Mouse (Mus musculus): ENCODE data around the gene Lgalsl. TPM values are rescaled to one million over a fixed set of nuclear protein-coding genes. Genes with fewer than 3 reads are reported as not detected.

The Lgalsl gene
- polyA plus RNA-seq, 1 experiment from 2014 or later: 38.8 TPM

- Histone ChIP-seq H3K27ac (replicated peaks; ENCODE audit: low read depth, low read length) (no peak overlapping the region), H3K4me3 (ENCODE audit: low read depth, low read length) (no peak overlapping the region), H3K9ac (replicated peaks; ENCODE audit: low read length) (no peak overlapping the region), H3K4me1 (ENCODE audit: control insufficient read depth, insufficient read depth, low read length) (no peaks in the 10 kb centered on the region), H3K9me3 (replicated peaks; ENCODE audit: control insufficient read depth, low read length) (no peaks in the 10 kb centered on the region), H3K4me2 (ENCODE audit: low read depth, low read length) (no peak overlapping the region), H3K27me3 (ENCODE audit: control insufficient read depth, insufficient read depth, low read length) (no peaks in the 10 kb centered on the region), H3K36me3 (replicated peaks; ENCODE audit: control insufficient read depth, insufficient read depth, low read depth, low read length) (no peaks in the 10 kb centered on the region)
- WGBS: 83% methylated on average over 6 of the region's 6 CpGs
- ATAC-seq (replicated peaks; ENCODE audit: insufficient number of reproducible peaks, low FRiP score, low TSS enrichment, low read depth) (no peak), DNase-seq (ENCODE audit: low spot score) (no peak)
Measured at GRCm38 (mm10) chr11:20813901-20814523, 16.8 kb downstream of the Lgalsl start.

GRCm38 (mm10) chr11:20812153-20812887 is 18.5 kb downstream of the Lgalsl start:
- H3K4me1 ChIP-seq (ENCODE audit: control insufficient read depth, insufficient read depth, low read length): no peaks in the 10 kb centered on the region
- no peaks in the 10 kb centered on the region for H3K9me3 ChIP-seq (replicated peaks; ENCODE audit: control insufficient read depth, low read length)
- no peak overlapping the region for H3K4me2 ChIP-seq (ENCODE audit: low read depth, low read length)
- DNase-seq (ENCODE audit: low spot score) (no peak), ATAC-seq (replicated peaks; ENCODE audit: insufficient number of reproducible peaks, low FRiP score, low TSS enrichment, low read depth) (peak; percentile 75; the same call in 1 of the 2 replicates)
- H3K9ac ChIP-seq (replicated peaks; ENCODE audit: low read length): no peak overlapping the region
- no peak overlapping the region for H3K27ac ChIP-seq (replicated peaks; ENCODE audit: low read depth, low read length)
- WGBS: 60% methylated on average over 5 of the region's 5 CpGs
- H3K36me3 ChIP-seq (replicated peaks; ENCODE audit: control insufficient read depth, insufficient read depth, low read depth, low read length): no peaks in the 10 kb centered on the region
- H3K27me3 ChIP-seq (ENCODE audit: control insufficient read depth, insufficient read depth, low read length): no peaks in the 10 kb centered on the region
- no peak overlapping the region for H3K4me3 ChIP-seq (ENCODE audit: low read depth, low read length)

- Histone ChIP-seq H3K4me3 (ENCODE audit: low read depth, low read length) (no peak overlapping the region), H3K4me2 (ENCODE audit: low read depth, low read length) (no peak overlapping the region), H3K4me1 (ENCODE audit: control insufficient read depth, insufficient read depth, low read length) (no peaks in the 10 kb centered on the region), H3K27me3 (ENCODE audit: control insufficient read depth, insufficient read depth, low read length) (no peaks in the 10 kb centered on the region), H3K27ac (replicated peaks; ENCODE audit: low read depth, low read length) (no peak overlapping the region), H3K9ac (replicated peaks; ENCODE audit: low read length) (no peak overlapping the region), H3K9me3 (replicated peaks; ENCODE audit: control insufficient read depth, low read length) (no peaks in the 10 kb centered on the region), H3K36me3 (replicated peaks; ENCODE audit: control insufficient read depth, insufficient read depth, low read depth, low read length) (no peaks in the 10 kb centered on the region)
- DNase-seq (ENCODE audit: low spot score) (no peak), ATAC-seq (replicated peaks; ENCODE audit: insufficient number of reproducible peaks, low FRiP score, low TSS enrichment, low read depth) (no peak)
- 72% methylated on average over 5 of the region's 5 CpGs for WGBS
Measured at GRCm38 (mm10) chr11:20806659-20807058, 24.2 kb downstream of the Lgalsl start.

- Histone ChIP-seq H3K4me3 (ENCODE audit: low read depth, low read length) (no peak overlapping the region), H3K27me3 (ENCODE audit: control insufficient read depth, insufficient read depth, low read length) (no peaks in the 10 kb centered on the region), H3K9me3 (replicated peaks; ENCODE audit: control insufficient read depth, low read length) (no peaks in the 10 kb centered on the region), H3K4me2 (ENCODE audit: low read depth, low read length) (no peak overlapping the region), H3K36me3 (replicated peaks; ENCODE audit: control insufficient read depth, insufficient read depth, low read depth, low read length) (no peaks in the 10 kb centered on the region), H3K4me1 (ENCODE audit: control insufficient read depth, insufficient read depth, low read length) (no peaks in the 10 kb centered on the region), H3K9ac (replicated peaks; ENCODE audit: low read length) (no peak overlapping the region), H3K27ac (replicated peaks; ENCODE audit: low read depth, low read length) (no peak overlapping the region)
- DNase-seq (ENCODE audit: low spot score) (no peak), ATAC-seq (replicated peaks; ENCODE audit: insufficient number of reproducible peaks, low FRiP score, low TSS enrichment, low read depth) (no peak)
- 53% methylated on average over 4 of the region's 4 CpGs for WGBS
Measured at GRCm38 (mm10) chr11:20805604-20806249, 25.1 kb downstream of the Lgalsl start.

GRCm38 (mm10) chr11:20804416-20804815 is 26.4 kb downstream of the Lgalsl start:
- Histone ChIP-seq H3K27me3 (ENCODE audit: control insufficient read depth, insufficient read depth, low read length) (no peaks in the 10 kb centered on the region), H3K36me3 (replicated peaks; ENCODE audit: control insufficient read depth, insufficient read depth, low read depth, low read length) (no peaks in the 10 kb centered on the region), H3K4me2 (ENCODE audit: low read depth, low read length) (no peak overlapping the region), H3K9me3 (replicated peaks; ENCODE audit: control insufficient read depth, low read length) (no peaks in the 10 kb centered on the region), H3K4me3 (ENCODE audit: low read depth, low read length) (no peak overlapping the region), H3K27ac (replicated peaks; ENCODE audit: low read depth, low read length) (no peak overlapping the region), H3K9ac (replicated peaks; ENCODE audit: low read length) (no peak overlapping the region), H3K4me1 (ENCODE audit: control insufficient read depth, insufficient read depth, low read length) (no peaks in the 10 kb centered on the region)
- DNase-seq (ENCODE audit: low spot score) (no peak), ATAC-seq (replicated peaks; ENCODE audit: insufficient number of reproducible peaks, low FRiP score, low TSS enrichment, low read depth) (no peak)
- WGBS: 94% methylated on average over 4 of the region's 4 CpGs

GRCm38 (mm10) chr11:20800277-20801092 is 30.4 kb downstream of the Lgalsl start:
- Histone ChIP-seq H3K4me3 (ENCODE audit: low read depth, low read length) (no peak overlapping the region), H3K36me3 (replicated peaks; ENCODE audit: control insufficient read depth, insufficient read depth, low read depth, low read length) (no peaks in the 10 kb centered on the region), H3K9me3 (replicated peaks; ENCODE audit: control insufficient read depth, low read length) (no peaks in the 10 kb centered on the region), H3K4me2 (ENCODE audit: low read depth, low read length) (no peak overlapping the region), H3K4me1 (ENCODE audit: control insufficient read depth, insufficient read depth, low read length) (no peaks in the 10 kb centered on the region), H3K27ac (replicated peaks; ENCODE audit: low read depth, low read length) (no peak overlapping the region), H3K27me3 (ENCODE audit: control insufficient read depth, insufficient read depth, low read length) (no peaks in the 10 kb centered on the region), H3K9ac (replicated peaks; ENCODE audit: low read length) (no peak overlapping the region)
- DNase-seq (ENCODE audit: low spot score): peak; percentile 59
- ATAC-seq (replicated peaks; ENCODE audit: insufficient number of reproducible peaks, low FRiP score, low TSS enrichment, low read depth): no peak
- 15% methylated on average over 14 of the region's 14 CpGs for WGBS

GRCm38 (mm10) chr11:20797841-20798240 is 33.0 kb downstream of the Lgalsl start:
- Histone ChIP-seq H3K9ac (replicated peaks; ENCODE audit: low read length) (no peak overlapping the region), H3K27me3 (ENCODE audit: control insufficient read depth, insufficient read depth, low read length) (no peaks in the 10 kb centered on the region), H3K4me3 (ENCODE audit: low read depth, low read length) (no peak overlapping the region), H3K4me1 (ENCODE audit: control insufficient read depth, insufficient read depth, low read length) (no peaks in the 10 kb centered on the region), H3K4me2 (ENCODE audit: low read depth, low read length) (no peak overlapping the region), H3K36me3 (replicated peaks; ENCODE audit: control insufficient read depth, insufficient read depth, low read depth, low read length) (no peaks in the 10 kb centered on the region), H3K27ac (replicated peaks; ENCODE audit: low read depth, low read length) (no peak overlapping the region), H3K9me3 (replicated peaks; ENCODE audit: control insufficient read depth, low read length) (no peaks in the 10 kb centered on the region)
- no peak for DNase-seq (ENCODE audit: low spot score)
- 96% methylated on average over 6 of the region's 6 CpGs for WGBS
- no peak for ATAC-seq (replicated peaks; ENCODE audit: insufficient number of reproducible peaks, low FRiP score, low TSS enrichment, low read depth)

Data from embryonic facial prominence, embryonic 11.5 days (tissue).